Mouse (Mus musculus) small intestine, adult 2 months (tissue): Measurements from ENCODE around the gene Fsd1. TPM values are rescaled to one million over a fixed set of nuclear protein-coding genes. Genes with fewer than 3 reads are reported as not detected.
A peak's percentile ranks its signal among the peaks of the same experiment; 100 is the strongest.

Source experiments
- H3K27ac ChIP-seq: fragments of 200-500 bp; 2 replicates; pipeline ENCODE4 v1.5.1; 2012; ENCODE audit warnings: low read depth, low read length, control low read depth, inconsistent platforms; ENCODE audit not compliant: insufficient read depth
- H3K27me3 ChIP-seq: fragments of 200-500 bp; 2 replicates; pipeline ENCODE4 v1.6.1; 2012; ENCODE audit warnings: mild to moderate bottlenecking, moderate library complexity, low read length, inconsistent platforms; ENCODE audit not compliant: control insufficient read depth, insufficient read depth
- H3K36me3 ChIP-seq: fragments of 200-500 bp; 2 replicates; pipeline ENCODE4 v1.6.1; 2012; ENCODE audit warnings: mild to moderate bottlenecking, low read length, control low read depth, inconsistent platforms; ENCODE audit not compliant: control insufficient read depth, insufficient read depth
- H3K4me1 ChIP-seq: fragments of 200-500 bp; 2 replicates; pipeline ENCODE4 v1.6.1; 2012; ENCODE audit warnings: low read length, inconsistent platforms, mixed read lengths; ENCODE audit not compliant: control insufficient read depth, insufficient read depth, insufficient read length
- H3K4me3 ChIP-seq: fragments of 200-500 bp; 2 replicates; pipeline ENCODE4 v1.5.1; 2012; ENCODE audit warnings: low read depth, mild to moderate bottlenecking, control low read depth, inconsistent platforms, low read length, moderate library complexity
- CTCF ChIP-seq: fragments of 200-500 bp; IDR thresholded peaks from 2 replicates; pipeline ENCODE4 v1.5.1; 2012; ENCODE audit warnings: low read depth, mild to moderate bottlenecking, control low read depth, inconsistent platforms, low read length, moderate library complexity, mixed read lengths; ENCODE audit not compliant: insufficient replicate concordance, insufficient read length; ENCODE audit errors: extremely low read depth
- POLR2A ChIP-seq: fragments of 200-500 bp; IDR thresholded peaks from 2 replicates; pipeline ENCODE4 v1.6.1; 2012; ENCODE audit warnings: low read depth, mild to moderate bottlenecking, control low read depth, inconsistent platforms, low read length, moderate library complexity
- WGBS: fragments of 180-500 bp; shearing (Covaris S2); methylation state at CpG from one replicate; pipeline ENCODE4 v1.1.7; 2018; 5-methylcytosine and 5-hydroxymethylcytosine counted together
- polyA plus RNA-seq: library from polyadenylated mRNA; depleted of rRNA; stranded (reverse); fragments of >200 nt; gene quantifications from 2 replicates; pipeline ENCODE4 v1.2.3, GENCODE M21; 2012

Fsd1 gene
- polyA plus RNA-seq, 1 experiment, result 3.2 TPM

- Histone ChIP-seq H3K4me1 (peaks cover 4% of the 10 kb centered on the region; the same call in 1 of the 2 replicates), H3K36me3 (peaks cover 44% of the 10 kb centered on the region), H3K27ac (no peak overlapping the region), H3K4me3 (no peak overlapping the region), H3K27me3 (no peaks in the 10 kb centered on the region; the same call in 1 of the 2 replicates)
- WGBS, result 97% methylated on average over 10 of the region's 10 CpGs
- TF ChIP-seq CTCF (no peak), POLR2A (no peak)
Observed at GRCm38 (mm10) chr17:55964496-55964895, 21.8 kb upstream of the Fsd1 start.

GRCm38 (mm10) chr17:55964996-55965395 lies 21.3 kb upstream of the Fsd1 start:
- no peak overlapping the region for H3K4me3 ChIP-seq
- peaks cover 44% of the 10 kb centered on the region for H3K36me3 ChIP-seq
- peaks cover under 1% of the 10 kb centered on the region; the same call in 1 of the 2 replicates for H3K4me1 ChIP-seq
- peaks cover 3% of the 10 kb centered on the region; the same call in 1 of the 2 replicates for H3K27me3 ChIP-seq
- H3K27ac ChIP-seq, result no peak overlapping the region
- TF ChIP-seq POLR2A (no peak), CTCF (no peak)
- 87% methylated on average over 9 of the region's 9 CpGs for WGBS

- WGBS, result 95% methylated on average over 4 of the region's 4 CpGs
- Histone ChIP-seq H3K4me1 (peaks cover 4% of the 10 kb centered on the region; the same call in 1 of the 2 replicates), H3K36me3 (peaks cover 39% of the 10 kb centered on the region), H3K27me3 (peaks cover 21% of the 10 kb centered on the region), H3K27ac (no peak overlapping the region), H3K4me3 (no peak overlapping the region)
- TF ChIP-seq POLR2A (no peak), CTCF (no peak)
Observed at GRCm38 (mm10) chr17:55967186-55967585, 19.1 kb upstream of the Fsd1 start.

DNA sequence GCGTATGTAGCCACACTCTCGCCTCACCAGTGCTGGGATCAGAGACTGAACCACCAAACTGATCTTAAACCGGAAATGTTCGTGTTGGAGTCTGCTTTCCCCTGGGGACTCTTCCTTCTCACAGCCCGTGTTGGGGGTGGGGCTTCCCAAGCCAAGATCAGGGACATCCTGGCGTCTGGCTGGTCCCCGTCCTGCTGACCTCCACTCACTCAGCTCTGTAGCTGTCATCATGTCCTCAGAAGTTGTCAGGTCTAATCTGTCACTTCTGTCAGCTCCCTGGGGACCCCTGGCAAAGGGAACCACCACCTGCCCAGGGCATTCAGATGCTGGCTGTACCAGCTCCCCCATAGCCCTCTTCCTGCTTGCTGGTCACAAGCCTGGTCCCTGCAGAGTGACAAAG lies 18.1 kb upstream of the Fsd1 start:
- H3K4me1 ChIP-seq, result peaks cover 4% of the 10 kb centered on the region; the same call in 1 of the 2 replicates
- no peak overlapping the region for H3K27ac ChIP-seq
- peaks cover 21% of the 10 kb centered on the region for H3K27me3 ChIP-seq
- 72% methylated on average over 7 of the region's 7 CpGs for WGBS
- TF ChIP-seq POLR2A, result no peak
- TF ChIP-seq CTCF, result no peak
- H3K4me3 ChIP-seq, result no peak overlapping the region
- peaks cover 37% of the 10 kb centered on the region for H3K36me3 ChIP-seq

GRCm38 (mm10) chr17:55969560-55969959 lies 16.7 kb upstream of the Fsd1 start:
- Histone ChIP-seq H3K27ac (no peak overlapping the region), H3K4me1 (peaks cover 4% of the 10 kb centered on the region; the same call in 1 of the 2 replicates), H3K27me3 (peaks cover 21% of the 10 kb centered on the region), H3K4me3 (no peak overlapping the region), H3K36me3 (peaks cover 28% of the 10 kb centered on the region)
- 34% methylated on average over 14 of the region's 14 CpGs for WGBS
- TF ChIP-seq POLR2A, result no peak
- no peak for TF ChIP-seq CTCF

DNA sequence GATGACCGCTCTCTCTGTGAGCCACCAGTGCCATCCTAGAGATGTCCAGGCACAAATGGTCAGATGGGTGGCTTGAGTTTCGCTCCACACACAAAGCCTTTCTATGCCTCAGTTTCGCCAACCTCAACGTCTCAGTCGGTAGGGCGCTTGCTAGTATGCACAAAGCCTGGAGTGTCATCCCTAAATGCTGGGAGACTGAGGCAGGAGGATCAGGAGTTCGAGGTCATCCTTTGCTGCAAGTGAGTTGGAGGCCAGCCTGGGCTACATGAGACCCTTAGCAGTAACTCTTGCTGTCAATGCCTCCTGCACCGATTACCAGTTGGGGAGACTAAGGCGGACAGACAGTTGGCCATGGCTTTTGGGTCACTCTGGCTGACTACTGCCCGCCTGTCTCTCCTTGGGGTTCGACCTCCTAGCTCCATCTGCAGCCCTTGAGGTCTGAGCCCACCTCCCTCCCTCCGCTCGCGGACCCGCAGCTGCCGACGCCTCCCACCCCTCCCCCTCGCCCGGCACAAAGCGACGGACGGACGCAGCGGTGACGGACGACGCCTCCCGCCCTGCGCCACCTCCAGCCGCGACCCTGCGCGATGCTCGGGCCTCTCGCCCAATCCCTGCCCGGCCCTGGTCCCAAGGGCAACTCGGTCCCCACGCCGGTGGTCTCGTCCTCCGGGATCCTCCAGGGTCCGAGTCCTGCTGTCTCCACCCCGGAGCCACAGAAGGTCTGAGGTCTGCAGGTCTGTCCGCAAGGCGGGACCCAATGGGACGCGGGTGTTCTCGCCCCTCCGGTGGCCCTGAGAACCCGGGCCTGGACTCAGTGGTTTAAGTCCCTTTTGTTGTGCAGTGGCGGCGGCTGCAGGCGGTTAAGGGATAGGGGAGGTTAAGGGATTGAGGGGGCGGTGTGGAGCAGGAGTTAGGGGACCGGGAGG lies 16.1 kb upstream of the Fsd1 start, which contains the start of gene Shd:
Gene Shd, plus strand, starts transcription at position 502 of the 926 bp plus-strand sequence.
- Histone ChIP-seq H3K4me3 (peak within 1 kb of the TSS; percentile 56), H3K36me3 (peaks cover 22% of the 10 kb centered on the region), H3K27ac (no peak within 1 kb of the TSS), H3K27me3 (peaks cover 21% of the 10 kb centered on the region), H3K4me1 (peaks cover 4% of the 10 kb centered on the region; the same call in 1 of the 2 replicates)
- TF ChIP-seq POLR2A, result no peak
- no peak for TF ChIP-seq CTCF
- 10% methylated on average over 55 of the region's 55 CpGs for WGBS

DNA sequence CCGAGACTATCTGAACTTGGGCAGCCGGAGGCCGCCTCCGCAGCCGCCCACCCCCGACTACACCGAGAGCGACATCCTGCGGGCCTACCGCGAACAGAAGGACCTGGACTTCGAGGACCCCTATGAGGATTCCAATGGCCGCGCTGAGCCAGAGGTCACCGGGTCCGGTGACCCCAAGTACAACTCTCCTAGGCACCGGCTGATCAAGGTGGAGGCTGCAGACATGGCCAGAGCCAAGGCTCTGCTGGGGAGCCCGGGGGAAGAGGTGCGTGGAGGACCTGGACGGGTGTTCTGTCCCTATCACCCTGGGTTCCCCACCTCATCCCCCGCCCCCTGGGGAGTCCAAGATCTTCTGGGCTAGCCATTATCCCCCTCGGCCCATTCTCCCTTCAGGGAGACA lies 14.9 kb upstream of the Fsd1 start:
- H3K4me3 ChIP-seq, result no peak overlapping the region
- WGBS, result 61% methylated on average over 22 of the region's 22 CpGs
- H3K36me3 ChIP-seq, result peaks cover 13% of the 10 kb centered on the region; the same call in 1 of the 2 replicates
- no peak for TF ChIP-seq POLR2A
- TF ChIP-seq CTCF, result no peak
- peaks cover 21% of the 10 kb centered on the region for H3K27me3 ChIP-seq
- H3K27ac ChIP-seq, result no peak overlapping the region
- H3K4me1 ChIP-seq, result peaks cover 9% of the 10 kb centered on the region
